Mouse (Mus musculus): ENCODE results near the gene Napepld.
"Not testable (repeated sequence)": the region's sequence is repeated elsewhere in the genome, so short reads cannot be mapped to it uniquely, and the experiment has no call there.

The Napepld gene

DNA sequence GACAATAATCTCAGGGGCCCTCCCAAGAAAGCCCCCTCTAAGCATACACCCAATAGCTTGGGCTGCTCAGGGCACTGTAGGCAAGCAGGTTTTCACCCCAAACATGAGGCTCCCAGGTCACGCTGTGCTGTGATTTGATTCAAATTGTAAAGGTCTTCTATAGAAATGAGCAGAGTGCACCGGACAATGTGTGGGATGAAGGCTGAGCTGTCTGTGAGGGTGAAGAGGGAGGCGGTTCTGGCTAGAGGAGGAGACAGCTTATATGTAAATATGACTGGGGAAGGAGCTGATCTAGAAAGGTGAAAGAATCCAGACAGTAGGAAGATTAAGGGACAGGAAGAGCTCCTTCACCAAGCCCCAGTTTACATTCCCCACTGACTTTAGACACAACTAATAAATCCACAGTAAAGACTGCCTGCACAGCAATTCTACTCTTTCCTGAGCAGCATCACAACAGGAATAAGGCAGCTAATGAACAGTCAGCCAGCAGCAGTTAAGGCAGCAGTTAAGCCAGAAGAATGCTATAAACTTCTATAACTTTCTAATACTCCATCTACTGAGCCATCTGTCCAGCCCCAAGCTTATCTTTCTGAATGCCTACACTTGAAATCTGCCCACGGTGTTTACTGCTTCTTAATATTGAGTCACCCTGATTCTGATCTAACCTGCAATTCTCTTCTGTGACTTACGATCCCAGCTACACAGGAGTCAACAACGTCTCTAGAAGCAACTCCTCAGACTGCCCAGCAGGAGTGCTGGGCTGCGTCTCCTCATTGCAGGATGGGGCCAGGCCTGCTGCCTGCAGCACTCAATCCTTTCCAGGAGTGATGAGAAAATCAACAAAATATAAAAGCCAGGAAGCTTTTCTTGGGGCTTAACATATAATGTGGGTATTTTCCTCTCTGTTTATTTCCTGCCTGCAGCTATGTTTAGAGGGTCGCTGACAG lies 33.7 kb downstream of the Napepld start:
- DNase-seq (ENCODE audit: low read depth, low spot score), result peak; percentile 28

DNA sequence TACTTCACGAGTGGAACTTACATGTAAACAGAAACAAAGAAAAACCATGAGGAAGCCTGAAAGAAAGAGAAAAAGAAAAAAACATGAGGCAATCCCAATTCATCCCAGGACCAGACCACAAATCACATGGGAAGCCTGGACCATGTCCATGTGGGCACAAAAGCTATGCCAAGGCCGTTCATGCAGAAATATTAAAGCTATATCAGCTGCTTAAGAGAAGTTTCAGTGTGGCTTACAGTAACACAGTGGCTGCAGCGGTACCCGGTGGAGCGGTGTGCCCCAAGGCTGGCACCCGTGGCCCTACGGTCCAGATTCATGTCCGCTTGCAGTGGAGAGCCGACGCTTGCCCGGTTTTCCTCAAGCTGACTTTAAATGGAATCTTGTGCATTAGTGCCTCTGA lies 38.1 kb downstream of the Napepld start:
- DNase-seq (ENCODE audit: low read depth, low spot score), result no peak

DNA sequence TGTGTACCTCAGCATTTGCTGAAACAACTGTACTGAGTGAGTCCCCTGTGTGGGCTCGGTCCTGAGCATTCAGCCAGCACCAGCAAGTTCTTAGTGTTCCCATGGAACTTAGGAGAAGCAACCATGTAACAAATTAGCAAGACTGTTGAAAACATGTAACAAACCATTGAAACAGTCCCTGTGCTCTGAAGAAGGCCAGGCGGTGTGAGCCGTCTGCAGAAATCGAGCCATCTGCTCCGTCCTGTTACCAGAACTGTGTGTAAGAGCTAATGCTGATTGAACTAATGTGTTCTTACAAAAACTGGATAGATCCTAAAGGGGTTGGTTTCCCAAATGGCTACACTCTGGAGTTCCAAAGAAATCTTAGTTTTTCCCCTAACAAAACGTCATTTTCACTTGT lies 40.3 kb downstream of the Napepld start:
- DNase-seq (ENCODE audit: low read depth, low spot score), result no peak

DNA sequence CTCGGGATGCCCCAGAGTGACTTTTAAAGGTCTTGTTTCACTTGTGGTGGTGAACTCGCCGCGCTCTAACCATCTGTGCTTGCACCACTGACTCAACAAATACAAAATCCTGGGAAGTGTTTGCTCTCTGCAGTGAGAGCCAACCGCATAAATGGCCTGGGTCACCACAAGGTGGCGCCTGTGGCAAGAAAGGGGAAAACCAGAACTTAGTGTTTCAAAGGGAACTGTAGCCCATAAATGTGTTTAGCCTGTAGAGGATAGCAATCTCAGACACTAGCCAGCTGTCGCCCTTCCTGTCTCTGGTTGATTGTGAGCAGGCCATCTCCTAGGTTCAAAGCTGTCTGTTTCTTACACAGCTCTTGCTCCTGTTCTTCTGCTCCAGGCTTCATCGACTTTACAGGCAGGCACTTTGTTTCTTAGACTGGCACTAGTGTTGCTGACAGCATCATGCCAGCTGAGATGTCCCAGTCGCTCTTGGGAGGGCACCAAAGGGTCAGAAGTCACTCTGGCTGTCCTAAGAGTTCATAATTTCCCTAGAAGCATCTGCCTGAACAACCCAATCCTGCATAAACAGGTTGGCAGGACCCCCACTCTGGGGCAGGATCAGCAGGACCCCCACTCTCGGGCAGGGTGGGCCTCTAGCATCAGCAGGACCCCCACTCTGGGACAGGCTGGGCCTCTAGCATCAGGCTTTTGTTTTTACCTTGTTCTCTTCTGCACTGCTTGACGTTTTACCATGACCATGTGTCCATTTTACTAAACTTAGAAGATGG lies 42.4 kb downstream of the Napepld start:
- DNase-seq (ENCODE audit: low read depth, low spot score), result peak; percentile 62

DNA sequence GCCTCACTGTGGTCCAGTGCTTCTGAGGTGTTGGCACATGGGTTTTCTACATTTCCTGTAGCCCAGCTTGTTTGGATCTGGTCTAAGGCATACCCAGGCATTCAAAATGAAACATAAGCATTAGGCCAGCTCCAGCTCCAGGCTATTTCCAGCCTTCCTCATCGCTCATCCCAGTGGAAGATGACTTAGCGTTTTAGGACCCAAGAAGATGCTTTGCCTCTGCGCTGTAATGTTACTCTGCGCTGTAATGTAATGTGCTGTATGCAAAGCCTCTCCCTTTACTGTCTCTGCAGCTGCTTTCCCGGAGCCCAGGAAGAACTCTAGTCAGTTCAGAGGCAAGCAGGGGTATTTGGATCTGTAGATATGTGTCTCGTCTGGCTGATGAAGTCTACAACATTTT lies 43.2 kb downstream of the Napepld start:
- no peak for DNase-seq (ENCODE audit: low read depth, low spot score)

DNA sequence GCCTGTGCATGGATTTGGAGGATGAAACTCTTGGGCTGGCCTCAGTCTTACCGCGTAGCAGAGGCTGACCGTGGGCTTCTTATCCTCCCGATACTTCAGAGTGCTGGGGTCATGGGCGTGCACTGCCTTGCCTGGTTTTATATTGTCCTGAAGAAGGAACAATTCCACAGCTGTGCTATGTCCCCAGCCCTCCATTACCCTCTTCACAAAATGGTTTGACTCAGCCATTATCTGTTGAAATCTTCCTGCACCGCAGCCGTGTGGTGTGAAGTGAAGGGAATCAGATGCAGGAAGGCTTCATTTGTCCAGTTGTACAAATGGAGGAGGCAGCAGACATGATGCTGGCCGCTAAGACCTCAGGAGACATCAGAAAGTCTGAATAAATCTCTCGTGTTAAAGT lies 44.3 kb downstream of the Napepld start:
- DNase-seq (ENCODE audit: low read depth, low spot score), result no peak

DNA sequence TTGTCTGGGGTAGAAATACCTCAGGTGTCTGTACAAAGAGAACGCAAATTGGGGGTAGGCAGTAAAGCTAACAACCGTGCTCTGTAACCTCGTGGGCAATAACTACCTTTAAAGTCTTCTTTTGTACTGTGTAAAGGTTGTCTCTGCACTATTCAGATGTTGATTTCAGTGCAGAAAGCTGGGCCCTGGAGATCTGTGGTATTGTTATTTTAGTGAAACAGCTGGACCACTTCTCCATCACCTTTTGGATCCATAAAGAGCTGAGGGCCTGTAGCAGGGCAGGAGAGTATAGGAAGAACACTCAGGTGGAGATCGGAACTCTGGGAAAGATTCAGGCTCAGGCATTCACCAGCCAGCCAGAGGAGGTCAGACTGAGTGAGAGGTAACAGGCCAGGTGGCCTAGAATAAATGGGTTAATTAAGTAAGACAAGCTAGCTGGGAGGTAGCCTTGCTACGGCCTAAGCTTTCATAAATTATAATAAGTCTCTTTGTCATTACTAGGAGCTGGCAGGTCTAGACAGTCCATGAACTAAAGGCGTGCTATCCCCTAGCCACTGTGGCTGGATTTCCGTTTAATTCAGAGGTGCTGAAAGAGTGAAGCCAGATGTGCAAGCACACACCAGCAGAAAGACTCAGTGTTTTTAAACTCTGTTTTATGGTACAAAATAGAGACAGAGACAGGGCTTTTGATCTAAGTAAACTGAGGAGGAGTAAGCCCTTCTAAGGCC lies 49.1 kb downstream of the Napepld start:
- DNase-seq (ENCODE audit: low read depth, low spot score), result no peak

DNA sequence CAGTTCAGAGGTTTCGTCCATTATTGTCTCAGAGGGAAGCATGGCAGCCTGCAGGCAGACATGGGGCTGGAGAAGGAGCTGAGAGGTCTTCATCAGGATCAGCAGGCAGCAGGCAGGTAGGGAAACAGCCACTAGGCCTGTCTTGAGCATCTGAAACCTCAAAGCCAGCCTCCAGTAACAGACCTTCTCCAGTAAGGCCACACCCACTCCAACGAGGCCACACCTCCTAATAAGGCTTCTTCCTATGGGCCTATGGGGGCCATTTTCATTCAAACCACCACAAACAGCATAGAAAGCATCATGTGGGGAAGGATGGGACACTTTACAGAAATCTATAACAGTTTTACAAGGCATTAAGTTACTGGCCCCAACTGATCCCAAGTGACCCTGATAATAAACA lies 50.5 kb downstream of the Napepld start:
- no peak for DNase-seq (ENCODE audit: low read depth, low spot score)

DNA sequence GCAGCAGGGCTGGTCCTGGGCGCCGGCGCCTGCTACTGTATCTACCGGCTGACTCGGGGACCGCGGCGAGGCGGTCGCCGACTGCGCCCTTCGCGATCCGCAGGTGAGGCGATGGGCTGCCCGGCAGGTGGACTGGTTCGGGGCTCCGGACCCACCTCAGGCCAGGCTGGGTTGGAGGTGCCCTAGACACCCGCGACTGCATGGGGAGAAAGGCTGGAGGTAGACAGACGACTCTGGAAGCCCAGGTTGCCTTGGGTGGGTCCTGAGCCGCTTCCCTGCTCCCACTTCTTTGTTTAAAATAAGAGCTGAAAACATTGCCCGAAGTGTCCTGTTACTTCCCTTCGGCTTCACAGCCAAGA lies 55.1 kb downstream of the Napepld start:
- no peak for DNase-seq (ENCODE audit: low read depth, low spot score)

DNA sequence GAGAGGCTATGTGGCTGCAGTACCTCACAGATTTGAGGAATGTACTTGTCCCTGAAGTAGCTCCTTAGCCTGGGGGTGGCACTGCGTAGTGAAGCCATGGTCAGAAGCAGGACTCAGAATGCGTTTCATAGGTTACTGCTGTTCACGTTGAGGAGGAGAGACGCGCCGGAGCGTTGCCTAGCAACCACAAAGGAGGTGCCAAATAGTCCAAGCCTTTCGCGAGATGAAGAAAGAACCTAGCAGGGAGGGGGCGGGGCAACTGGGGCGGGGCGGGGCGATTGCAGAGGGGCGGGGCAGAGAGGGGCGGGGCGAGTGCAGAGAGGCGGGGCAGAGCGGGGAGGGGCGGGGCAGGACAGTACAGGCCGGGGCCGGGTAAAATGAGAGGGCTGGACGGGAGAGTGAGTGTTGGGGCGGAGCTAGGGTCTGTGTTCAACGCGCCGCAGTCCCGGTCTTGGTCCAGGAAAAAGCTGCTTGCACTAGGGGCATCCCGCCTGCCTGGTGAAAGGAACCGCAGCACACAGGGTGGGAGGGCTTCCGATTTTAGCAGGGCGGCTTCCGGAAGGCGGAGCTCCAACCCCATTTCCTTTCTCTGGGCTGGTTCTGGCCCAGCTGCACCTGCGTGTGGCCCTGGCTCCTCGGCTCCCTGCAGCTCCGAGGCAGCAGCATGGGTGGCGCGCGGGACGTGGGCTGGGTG lies 55.6 kb downstream of the Napepld start, which contains the start of the genes Fbxl13 and Armc10:
TSS of gene Fbxl13 (minus strand) at position 196 of the 694 bp plus-strand sequence.
TSS of gene Armc10 (plus strand) at position 375 of the 694 bp plus-strand sequence.
- DNase-seq (ENCODE audit: low read depth, low spot score), result peak; percentile 93

DNA sequence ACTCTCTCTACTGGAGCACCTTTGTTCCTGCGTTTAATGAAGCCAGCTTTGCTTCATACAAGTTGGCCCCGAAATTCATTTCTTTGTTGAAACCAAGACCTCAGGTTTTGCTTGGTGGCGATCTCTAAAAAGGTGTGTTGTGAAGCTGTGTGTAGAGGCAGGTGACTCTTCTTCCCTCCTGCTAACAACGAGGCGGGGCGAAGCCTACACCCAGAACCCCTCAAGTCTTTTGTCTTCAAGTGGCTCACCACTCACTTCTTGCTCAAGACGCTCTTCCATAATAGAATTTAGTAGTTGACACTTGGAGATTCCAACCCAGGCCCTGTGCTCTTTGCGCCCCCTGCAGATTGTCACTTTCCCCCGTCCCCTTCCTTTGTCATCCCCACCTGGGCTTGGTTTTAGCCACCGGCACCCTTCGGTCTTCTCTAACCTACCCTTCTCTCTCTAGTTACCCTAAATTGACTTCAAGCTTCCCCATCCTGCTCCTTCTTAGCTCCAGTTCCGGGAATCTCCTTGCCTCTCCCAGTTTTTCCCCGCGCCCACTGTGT lies 56.2 kb downstream of the Napepld start:
- DNase-seq (ENCODE audit: low read depth, low spot score), result no peak

DNA sequence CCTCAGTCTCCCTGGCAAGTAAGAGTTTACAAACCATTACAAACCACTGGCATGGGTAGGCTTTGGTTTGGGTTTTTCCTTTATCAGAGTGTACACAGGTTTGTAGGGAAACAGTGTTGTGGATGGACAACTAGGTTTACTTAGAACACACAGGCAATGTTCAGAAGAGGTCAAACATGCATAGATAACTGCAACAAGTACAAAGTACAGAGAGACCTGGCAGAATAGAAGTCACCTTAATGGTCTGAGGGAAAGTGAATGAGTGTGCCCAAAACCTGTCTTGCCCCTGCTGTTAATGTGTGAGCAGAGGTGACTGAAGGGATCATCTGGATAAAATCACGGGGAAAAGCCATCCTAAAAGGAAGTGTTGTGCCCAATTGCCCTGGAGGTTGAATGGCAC lies 57.6 kb downstream of the Napepld start:
- DNase-seq (ENCODE audit: low read depth, low spot score), result no peak

DNA sequence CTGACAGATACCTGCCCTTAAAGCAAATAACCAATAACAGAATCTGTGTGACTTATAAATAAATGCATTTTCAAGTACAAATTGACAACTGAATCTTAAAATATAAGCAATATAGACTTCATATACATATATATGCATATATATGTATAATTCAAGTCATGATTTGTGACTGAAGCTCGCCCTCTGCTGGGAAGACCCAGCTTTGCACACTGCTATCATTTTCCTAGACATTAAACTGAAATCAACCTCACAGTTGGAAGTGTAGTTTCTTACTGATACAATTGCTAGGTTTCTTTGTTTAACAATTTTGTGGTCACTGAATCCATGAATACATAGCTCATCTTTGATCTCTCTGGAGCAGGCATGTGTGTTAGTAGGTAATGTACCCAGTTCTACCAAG lies 60.2 kb downstream of the Napepld start:
- DNase-seq (ENCODE audit: low read depth, low spot score), result peak; percentile 40

DNA sequence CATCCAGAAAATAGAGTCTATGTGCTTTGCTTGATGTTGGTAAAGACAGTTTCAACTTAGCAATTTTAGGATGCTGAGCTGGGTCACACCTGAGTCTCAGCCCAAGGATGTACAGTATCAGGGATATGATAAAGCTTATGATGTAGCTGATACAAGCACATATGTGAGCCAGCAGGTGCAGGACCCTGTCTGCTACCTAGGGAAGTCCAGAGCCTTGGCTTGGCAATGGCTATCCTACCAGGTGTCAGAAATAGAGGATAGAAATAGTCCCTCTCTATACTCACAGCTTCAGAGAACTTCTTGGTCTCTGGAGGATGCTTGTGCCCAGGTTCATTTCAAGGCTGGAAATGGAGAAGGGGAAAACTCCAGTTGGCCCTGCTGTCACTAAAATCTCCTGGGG lies 75.3 kb downstream of the Napepld start:
- no peak for DNase-seq (ENCODE audit: low read depth, low spot score)

DNA sequence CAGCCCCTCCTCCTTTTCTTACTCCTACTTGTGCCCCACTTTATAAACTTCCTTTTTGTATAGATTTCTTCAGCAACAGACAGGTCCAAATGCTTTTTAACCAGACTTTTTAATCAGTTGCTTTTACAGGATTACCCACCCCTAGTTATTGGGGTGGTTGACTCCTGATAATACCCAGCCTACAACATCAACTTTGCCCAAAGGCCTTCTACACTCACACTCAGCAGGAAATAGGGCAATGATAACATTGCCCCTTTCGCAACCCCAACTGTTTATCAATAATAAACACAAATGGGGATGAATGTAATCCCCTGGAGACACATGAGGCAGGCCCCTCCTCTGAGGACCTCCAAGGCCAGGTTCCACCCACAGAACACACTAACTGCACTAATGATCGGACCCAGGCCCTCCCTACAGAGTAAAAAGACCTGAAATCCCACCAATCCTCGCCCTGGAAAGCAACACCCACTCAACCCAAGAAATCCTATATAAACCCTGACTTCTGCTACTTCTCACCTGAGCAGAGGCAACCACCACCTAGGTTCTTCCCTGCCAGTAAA lies 84.7 kb downstream of the Napepld start:
- no peak for DNase-seq (ENCODE audit: low read depth, low spot score)

DNA sequence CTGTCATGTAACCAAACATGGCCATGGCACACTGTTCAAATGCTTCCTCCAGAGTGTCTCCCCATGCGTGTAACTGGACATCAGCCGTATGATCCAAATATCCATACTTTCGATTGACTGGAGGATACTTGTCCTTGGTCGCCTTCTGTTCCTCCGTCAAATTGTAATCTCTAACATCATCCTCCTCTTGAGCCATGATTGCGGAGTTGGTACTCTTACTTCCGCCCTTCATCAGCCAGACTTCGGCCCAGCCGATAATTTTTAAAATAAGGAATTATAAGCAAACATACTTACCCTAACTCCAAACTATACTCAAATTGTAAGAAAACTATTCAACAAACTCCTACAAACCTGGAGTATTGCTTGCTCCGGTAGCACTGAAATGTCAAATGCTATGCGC lies 86.9 kb downstream of the Napepld start:
- DNase-seq (ENCODE audit: low read depth, low spot score), result not testable (repeated sequence)

Data from forelimb bud, embryonic 11.5 days (tissue).